Mouse (Mus musculus): Measurements from ENCODE around the gene Psmb9. TPM values are rescaled to one million over a fixed set of nuclear protein-coding genes. Genes with fewer than 3 reads are reported as not detected.

The Psmb9 gene
- polyA plus RNA-seq, 1 experiment from 2014 or later = 3.8 TPM

GRCm38 (mm10) chr17:34205021-34205745, 17.6 kb upstream of the Psmb9 start:
- H3K4me3 ChIP-seq = peak overlapping the region; percentile 70
- H3K4me2 ChIP-seq = peak overlapping the region; percentile 87
- 10% methylated on average over 18 of the region's 18 CpGs for WGBS
- H3K36me3 ChIP-seq = no peaks in the 10 kb centered on the region
- H3K27ac ChIP-seq = no peak overlapping the region
- no peak for ATAC-seq (ENCODE audit: insufficient number of reproducible peaks, insufficient read depth, low FRiP score, low TSS enrichment, low read depth)
- peaks cover 10% of the 10 kb centered on the region for H3K4me1 ChIP-seq
- H3K27me3 ChIP-seq = peaks cover 84% of the 10 kb centered on the region
- H3K9me3 ChIP-seq = no peaks in the 10 kb centered on the region
- H3K9ac ChIP-seq = peak overlapping the region; percentile 76

- Histone ChIP-seq H3K27me3 (peaks cover 83% of the 10 kb centered on the region), H3K9me3 (no peaks in the 10 kb centered on the region), H3K27ac (no peak overlapping the region), H3K9ac (peak overlapping the region; percentile 76), H3K36me3 (no peaks in the 10 kb centered on the region), H3K4me2 (peak overlapping the region; percentile 87), H3K4me1 (peaks cover 10% of the 10 kb centered on the region), H3K4me3 (peak overlapping the region; percentile 70)
- under 1% methylated on average over 44 of the region's 44 CpGs for WGBS
- 0 out of 2 replicates have a peak, but pooled peaks have one; percentile 38 for ATAC-seq (ENCODE audit: insufficient number of reproducible peaks, insufficient read depth, low FRiP score, low TSS enrichment, low read depth)
These were observed 16.9 kb upstream of the Psmb9 start for GRCm38 (mm10) chr17:34204303-34205010.

- ATAC-seq (ENCODE audit: insufficient number of reproducible peaks, insufficient read depth, low FRiP score, low TSS enrichment, low read depth) = no peak
- Histone ChIP-seq H3K9me3 (no peaks in the 10 kb centered on the region), H3K27ac (no peak within 1 kb of the TSS), H3K9ac (peak within 1 kb of the TSS; percentile 76), H3K36me3 (no peaks in the 10 kb centered on the region), H3K4me1 (peaks cover 12% of the 10 kb centered on the region), H3K4me2 (peak within 1 kb of the TSS; percentile 87), H3K4me3 (peak within 1 kb of the TSS; percentile 70), H3K27me3 (peaks cover 83% of the 10 kb centered on the region)
- 70% methylated on average over 5 of the region's 5 CpGs for WGBS
These were observed 15.9 kb upstream of the Psmb9 start, which contains the start of gene Tap2 for GRCm38 (mm10) chr17:34203444-34203843. TSS of gene Tap2 (plus strand) at chr17:34203527.

- H3K36me3 ChIP-seq = no peaks in the 10 kb centered on the region
- H3K4me3 ChIP-seq = no peak overlapping the region
- peaks cover 17% of the 10 kb centered on the region for H3K4me1 ChIP-seq
- H3K27me3 ChIP-seq = peaks cover 83% of the 10 kb centered on the region
- H3K4me2 ChIP-seq = no peak overlapping the region
- no peaks in the 10 kb centered on the region for H3K9me3 ChIP-seq
- WGBS = 73% methylated on average over 4 of the region's 4 CpGs
- no peak overlapping the region for H3K9ac ChIP-seq
- ATAC-seq (ENCODE audit: insufficient number of reproducible peaks, insufficient read depth, low FRiP score, low TSS enrichment, low read depth) = no peak
- no peak overlapping the region for H3K27ac ChIP-seq
These were observed 15.3 kb upstream of the Psmb9 start for GRCm38 (mm10) chr17:34202760-34203442.

GRCm38 (mm10) chr17:34201506-34202055, 14.0 kb upstream of the Psmb9 start:
- Histone ChIP-seq H3K9ac (no peak overlapping the region), H3K27me3 (peaks cover 88% of the 10 kb centered on the region), H3K4me3 (no peak overlapping the region), H3K9me3 (no peaks in the 10 kb centered on the region), H3K36me3 (no peaks in the 10 kb centered on the region), H3K4me1 (peaks cover 25% of the 10 kb centered on the region), H3K27ac (no peak overlapping the region), H3K4me2 (no peak overlapping the region)
- WGBS = 65% methylated on average over 7 of the region's 7 CpGs
- no peak for ATAC-seq (ENCODE audit: insufficient number of reproducible peaks, insufficient read depth, low FRiP score, low TSS enrichment, low read depth)

- H3K36me3 ChIP-seq = no peaks in the 10 kb centered on the region
- no peak overlapping the region for H3K4me2 ChIP-seq
- H3K27me3 ChIP-seq = peaks cover 88% of the 10 kb centered on the region
- ATAC-seq (ENCODE audit: insufficient number of reproducible peaks, insufficient read depth, low FRiP score, low TSS enrichment, low read depth) = no peak
- no peaks in the 10 kb centered on the region for H3K9me3 ChIP-seq
- H3K4me1 ChIP-seq = peaks cover 25% of the 10 kb centered on the region
- H3K27ac ChIP-seq = no peak overlapping the region
- H3K4me3 ChIP-seq = no peak overlapping the region
- no peak overlapping the region for H3K9ac ChIP-seq
- 88% methylated on average over 16 of the region's 16 CpGs for WGBS
These were observed 13.4 kb upstream of the Psmb9 start for GRCm38 (mm10) chr17:34200772-34201505.

- H3K27me3 ChIP-seq = peaks cover 88% of the 10 kb centered on the region
- WGBS = 80% methylated on average over 10 of the region's 10 CpGs
- no peak overlapping the region for H3K4me2 ChIP-seq
- no peak overlapping the region for H3K9ac ChIP-seq
- H3K4me1 ChIP-seq = peaks cover 19% of the 10 kb centered on the region
- no peak overlapping the region for H3K27ac ChIP-seq
- no peaks in the 10 kb centered on the region for H3K36me3 ChIP-seq
- no peaks in the 10 kb centered on the region for H3K9me3 ChIP-seq
- ATAC-seq (ENCODE audit: insufficient number of reproducible peaks, insufficient read depth, low FRiP score, low TSS enrichment, low read depth) = no peak
- no peak overlapping the region for H3K4me3 ChIP-seq
These were observed 12.5 kb upstream of the Psmb9 start for GRCm38 (mm10) chr17:34200047-34200446.

GRCm38 (mm10) chr17:34199050-34199619, 11.6 kb upstream of the Psmb9 start:
- H3K27me3 ChIP-seq = peaks cover 90% of the 10 kb centered on the region
- H3K4me1 ChIP-seq = peaks cover 15% of the 10 kb centered on the region
- no peak for ATAC-seq (ENCODE audit: insufficient number of reproducible peaks, insufficient read depth, low FRiP score, low TSS enrichment, low read depth)
- no peak overlapping the region for H3K4me2 ChIP-seq
- no peak overlapping the region for H3K27ac ChIP-seq
- H3K9ac ChIP-seq = no peak overlapping the region
- WGBS = 61% methylated on average over 12 of the region's 12 CpGs
- H3K36me3 ChIP-seq = no peaks in the 10 kb centered on the region
- H3K9me3 ChIP-seq = no peaks in the 10 kb centered on the region
- no peak overlapping the region for H3K4me3 ChIP-seq

GRCm38 (mm10) chr17:34198521-34198912, 11.0 kb upstream of the Psmb9 start:
- ATAC-seq (ENCODE audit: insufficient number of reproducible peaks, insufficient read depth, low FRiP score, low TSS enrichment, low read depth) = no peak
- peak overlapping the region; percentile 73 for H3K4me2 ChIP-seq

GRCm38 (mm10) chr17:34197904-34198520, 10.4 kb upstream of the Psmb9 start:
- no peak for ATAC-seq (ENCODE audit: insufficient number of reproducible peaks, insufficient read depth, low FRiP score, low TSS enrichment, low read depth)
- H3K27me3 ChIP-seq = peaks cover 92% of the 10 kb centered on the region
- peak overlapping the region; percentile 47; the same call in 1 of the 2 replicates for H3K9ac ChIP-seq

More at GRCm38 (mm10) chr17:34198521-34198912, 11.0 kb upstream of the Psmb9 start:
- Histone ChIP-seq H3K9ac (peak overlapping the region; percentile 47; the same call in 1 of the 2 replicates), H3K27ac (no peak overlapping the region), H3K9me3 (no peaks in the 10 kb centered on the region), H3K36me3 (no peaks in the 10 kb centered on the region), H3K4me3 (peak overlapping the region; percentile 45), H3K4me1 (peaks cover 15% of the 10 kb centered on the region), H3K27me3 (peaks cover 92% of the 10 kb centered on the region)
- WGBS = 10% methylated on average over 11 of the region's 11 CpGs

More at GRCm38 (mm10) chr17:34197904-34198520, 10.4 kb upstream of the Psmb9 start:
- Histone ChIP-seq H3K36me3 (no peaks in the 10 kb centered on the region), H3K27ac (no peak overlapping the region), H3K4me1 (peaks cover 15% of the 10 kb centered on the region), H3K4me3 (peak overlapping the region; percentile 45), H3K4me2 (peak overlapping the region; percentile 73), H3K9me3 (no peaks in the 10 kb centered on the region)
- 2% methylated on average over 32 of the region's 32 CpGs for WGBS

Data from embryonic facial prominence, embryonic 13.5 days (tissue).